Mouse (Mus musculus) embryonic facial prominence, embryonic 10.5 days (tissue): ENCODE results near the gene Ap1s3. TPM values are rescaled to one million over a fixed set of nuclear protein-coding genes. Genes with fewer than 3 reads are reported as not detected.

Experiments
- DNase-seq: peaks from one replicate; pipeline ENCODE4 v3.0.0-alpha.2; 2017; ENCODE audit warnings: low spot score
- H3K27ac ChIP-seq: fragments of 300-500 bp; sonication (generic); replicated peaks from 2 replicates; pipeline ENCODE4 v1.5.1; 2016; ENCODE audit warnings: mild to moderate bottlenecking
- H3K27me3 ChIP-seq: fragments of 300-500 bp; sonication (generic); replicated peaks from 2 replicates; pipeline ENCODE4 v1.6.1; 2016; ENCODE audit warnings: low read depth, mild to moderate bottlenecking; ENCODE audit not compliant: poor library complexity, severe bottlenecking
- H3K36me3 ChIP-seq: fragments of 300-500 bp; sonication (generic); replicated peaks from 2 replicates; pipeline ENCODE4 v1.6.1; 2016; ENCODE audit warnings: mild to moderate bottlenecking, moderate library complexity
- H3K4me1 ChIP-seq: fragments of 300-500 bp; sonication (generic); 2 replicates; pipeline ENCODE4 v1.6.1; 2016
- H3K4me3 ChIP-seq: fragments of 300-500 bp; sonication (generic); 2 replicates; pipeline ENCODE4 v1.5.1; 2016; ENCODE audit warnings: mild to moderate bottlenecking, moderate library complexity
- H3K9me3 ChIP-seq: fragments of 300-500 bp; sonication (generic); 2 replicates; pipeline ENCODE4 v1.6.1; 2016; ENCODE audit warnings: mild to moderate bottlenecking
- WGBS: fragments of 180-500 bp; shearing (Covaris S2); methylation state at CpG from one replicate; pipeline ENCODE4 v1.1.7; 2016; 5-methylcytosine and 5-hydroxymethylcytosine counted together
- polyA plus RNA-seq: library from polyadenylated mRNA; unstranded; fragments of >200 nt; fragmentation: Nextera tagmentation; extraction: Ambion mirVana; gene quantifications from 2 replicates; pipeline ENCODE4 v1.2.1, GENCODE M21; 2016

The Ap1s3 gene
- polyA plus RNA-seq, 1 experiment from 2014 or later, result 0.24 TPM

- H3K9me3 ChIP-seq, result no peaks in the 10 kb centered on the region
- 72% methylated on average over 5 of the region's 5 CpGs for WGBS
- H3K4me1 ChIP-seq, result no peaks in the 10 kb centered on the region; the same call in 1 of the 2 replicates
- no peaks in the 10 kb centered on the region for H3K27me3 ChIP-seq
- H3K36me3 ChIP-seq, result no peaks in the 10 kb centered on the region
- DNase-seq, result no peak
- no peak overlapping the region for H3K27ac ChIP-seq
- H3K4me3 ChIP-seq, result no peak overlapping the region
Measured at GRCm38 (mm10) chr1:79696933-79697332, 25.2 kb upstream of the Ap1s3 start.

- no peak for DNase-seq
Measured at GRCm38 (mm10) chr1:79692482-79692881, 20.7 kb upstream of the Ap1s3 start.

GRCm38 (mm10) chr1:79687254-79687653 is 15.5 kb upstream of the Ap1s3 start:
- 89% methylated on average over 1 of the region's 1 CpGs for WGBS
- 0 out of 2 replicates have a peak, but pooled peaks cover 2% of the 10 kb centered on the region for H3K9me3 ChIP-seq
- H3K36me3 ChIP-seq, result no peaks in the 10 kb centered on the region
- H3K27ac ChIP-seq, result no peak overlapping the region
- DNase-seq, result no peak
- no peaks in the 10 kb centered on the region for H3K4me1 ChIP-seq
- H3K4me3 ChIP-seq, result no peak overlapping the region
- no peaks in the 10 kb centered on the region for H3K27me3 ChIP-seq

More at GRCm38 (mm10) chr1:79692482-79692881, 20.7 kb upstream of the Ap1s3 start:
- Histone ChIP-seq H3K9me3 (0 out of 2 replicates have a peak, but pooled peaks cover 2% of the 10 kb centered on the region), H3K4me1 (no peaks in the 10 kb centered on the region; the same call in 1 of the 2 replicates), H3K27me3 (no peaks in the 10 kb centered on the region), H3K27ac (no peak overlapping the region), H3K4me3 (no peak overlapping the region), H3K36me3 (no peaks in the 10 kb centered on the region)
- WGBS, result 86% methylated on average over 3 of the region's 3 CpGs

GRCm38 (mm10) chr1:79684027-79684426 is 12.3 kb upstream of the Ap1s3 start:
- H3K27me3 ChIP-seq, result no peaks in the 10 kb centered on the region
- H3K9me3 ChIP-seq, result 0 out of 2 replicates have a peak, but pooled peaks cover 2% of the 10 kb centered on the region
- no peak overlapping the region for H3K4me3 ChIP-seq
- no peaks in the 10 kb centered on the region for H3K4me1 ChIP-seq
- H3K36me3 ChIP-seq, result no peaks in the 10 kb centered on the region
- H3K27ac ChIP-seq, result no peak overlapping the region
- DNase-seq, result no peak

GRCm38 (mm10) chr1:79682936-79683335 is 11.2 kb upstream of the Ap1s3 start:
- Histone ChIP-seq H3K27me3 (no peaks in the 10 kb centered on the region), H3K4me3 (no peak overlapping the region), H3K4me1 (no peaks in the 10 kb centered on the region), H3K9me3 (0 out of 2 replicates have a peak, but pooled peaks cover 2% of the 10 kb centered on the region), H3K36me3 (no peaks in the 10 kb centered on the region), H3K27ac (no peak overlapping the region)
- WGBS, result 16% methylated on average over 5 of the region's 5 CpGs
- DNase-seq, result no peak

GRCm38 (mm10) chr1:79680777-79681176 is 9.0 kb upstream of the Ap1s3 start:
- 95% methylated on average over 3 of the region's 3 CpGs for WGBS
- no peaks in the 10 kb centered on the region for H3K4me1 ChIP-seq
- no peak for DNase-seq
- no peaks in the 10 kb centered on the region for H3K36me3 ChIP-seq
- H3K9me3 ChIP-seq, result no peaks in the 10 kb centered on the region
- no peak overlapping the region for H3K27ac ChIP-seq
- no peaks in the 10 kb centered on the region for H3K27me3 ChIP-seq
- H3K4me3 ChIP-seq, result no peak overlapping the region

GRCm38 (mm10) chr1:79678117-79678684 is 6.4 kb upstream of the Ap1s3 start:
- H3K27me3 ChIP-seq, result peaks cover 11% of the 10 kb centered on the region
- H3K36me3 ChIP-seq, result no peaks in the 10 kb centered on the region
- peaks cover 1% of the 10 kb centered on the region for H3K4me1 ChIP-seq
- DNase-seq, result no peak
- no peak overlapping the region for H3K27ac ChIP-seq
- H3K4me3 ChIP-seq, result no peak overlapping the region
- H3K9me3 ChIP-seq, result no peaks in the 10 kb centered on the region
- WGBS, result 78% methylated on average over 8 of the region's 8 CpGs

GRCm38 (mm10) chr1:79675716-79676115 is 3.9 kb upstream of the Ap1s3 start:
- H3K27ac ChIP-seq, result no peak overlapping the region
- no peaks in the 10 kb centered on the region for H3K9me3 ChIP-seq
- peaks cover 35% of the 10 kb centered on the region for H3K27me3 ChIP-seq
- no peak overlapping the region for H3K4me3 ChIP-seq
- H3K36me3 ChIP-seq, result no peaks in the 10 kb centered on the region
- WGBS, result 65% methylated on average over 4 of the region's 4 CpGs
- no peak for DNase-seq
- H3K4me1 ChIP-seq, result peaks cover 24% of the 10 kb centered on the region

- H3K4me3 ChIP-seq, result peak overlapping the region; percentile 80
- H3K9me3 ChIP-seq, result no peaks in the 10 kb centered on the region
- peaks cover 28% of the 10 kb centered on the region for H3K4me1 ChIP-seq
- H3K36me3 ChIP-seq, result no peaks in the 10 kb centered on the region
- no peak for DNase-seq
- peaks cover 48% of the 10 kb centered on the region for H3K27me3 ChIP-seq
- 2% methylated on average over 11 of the region's 11 CpGs for WGBS
- H3K27ac ChIP-seq, result 0 out of 2 replicates have a peak overlapping the region, but pooled peaks have one; percentile 73
Measured at GRCm38 (mm10) chr1:79671196-79671542, 603 bp downstream of the Ap1s3 start.

GRCm38 (mm10) chr1:79669419-79669974 is 2.3 kb downstream of the Ap1s3 start:
- no peak overlapping the region for H3K4me3 ChIP-seq
- no peaks in the 10 kb centered on the region for H3K9me3 ChIP-seq
- DNase-seq, result no peak
- H3K27ac ChIP-seq, result no peak overlapping the region
- peaks cover 28% of the 10 kb centered on the region for H3K4me1 ChIP-seq
- peaks cover 48% of the 10 kb centered on the region for H3K27me3 ChIP-seq
- no peaks in the 10 kb centered on the region for H3K36me3 ChIP-seq
- WGBS, result 84% methylated on average over 9 of the region's 9 CpGs

GRCm38 (mm10) chr1:79664911-79665310 is 6.9 kb downstream of the Ap1s3 start:
- peaks cover 2% of the 10 kb centered on the region; the same call in 1 of the 2 replicates for H3K4me1 ChIP-seq
- 91% methylated on average over 4 of the region's 4 CpGs for WGBS
- no peak for DNase-seq
- no peak overlapping the region for H3K27ac ChIP-seq
- no peak overlapping the region for H3K4me3 ChIP-seq
- H3K36me3 ChIP-seq, result no peaks in the 10 kb centered on the region
- H3K9me3 ChIP-seq, result no peaks in the 10 kb centered on the region
- peaks cover 4% of the 10 kb centered on the region; the same call in 1 of the 2 replicates for H3K27me3 ChIP-seq

GRCm38 (mm10) chr1:79659598-79659997 is 12.2 kb downstream of the Ap1s3 start:
- no peak for DNase-seq
- Histone ChIP-seq H3K27me3 (no peaks in the 10 kb centered on the region), H3K4me3 (no peak overlapping the region), H3K4me1 (no peaks in the 10 kb centered on the region), H3K9me3 (no peaks in the 10 kb centered on the region), H3K27ac (no peak overlapping the region), H3K36me3 (no peaks in the 10 kb centered on the region)
- WGBS, result 85% methylated on average over 7 of the region's 7 CpGs

- WGBS, result 89% methylated on average over 1 of the region's 1 CpGs
- DNase-seq, result no peak
- no peaks in the 10 kb centered on the region for H3K27me3 ChIP-seq
Measured at GRCm38 (mm10) chr1:79657411-79657810, 14.4 kb downstream of the Ap1s3 start.

More at GRCm38 (mm10) chr1:79657411-79657810, 14.4 kb downstream of the Ap1s3 start:
- no peaks in the 10 kb centered on the region for H3K36me3 ChIP-seq
- H3K9me3 ChIP-seq, result no peaks in the 10 kb centered on the region
- H3K4me3 ChIP-seq, result no peak overlapping the region
- H3K27ac ChIP-seq, result no peak overlapping the region
- H3K4me1 ChIP-seq, result no peaks in the 10 kb centered on the region
